Mouse (Mus musculus): ENCODE results near the gene Adgrd1.
"Not testable (repeated sequence)": the region's sequence is repeated elsewhere in the genome, so short reads cannot be mapped to it uniquely, and the experiment has no call there.

Adgrd1 gene

DNA sequence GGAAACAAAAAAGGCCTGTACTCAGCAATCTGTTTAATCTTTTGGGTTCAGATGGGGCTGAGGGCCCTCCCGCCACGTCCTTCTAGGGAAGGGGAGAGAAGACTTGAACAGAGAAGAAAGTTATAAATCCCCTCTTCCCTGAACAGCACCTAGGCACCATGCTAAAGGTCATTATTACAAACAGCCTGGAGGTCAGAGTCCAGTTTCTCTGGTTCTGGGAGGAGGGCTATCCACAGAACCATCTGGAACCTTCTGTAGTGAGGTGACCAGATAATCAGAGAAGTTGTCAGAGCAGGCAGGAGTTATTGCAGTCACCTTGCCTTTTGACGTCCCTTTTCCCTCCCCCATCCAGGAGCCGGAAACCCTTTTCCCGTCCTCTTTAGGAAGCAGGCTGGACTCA lies 2.3 kb upstream of the Adgrd1 start:
- no peak for DNase-seq

DNA sequence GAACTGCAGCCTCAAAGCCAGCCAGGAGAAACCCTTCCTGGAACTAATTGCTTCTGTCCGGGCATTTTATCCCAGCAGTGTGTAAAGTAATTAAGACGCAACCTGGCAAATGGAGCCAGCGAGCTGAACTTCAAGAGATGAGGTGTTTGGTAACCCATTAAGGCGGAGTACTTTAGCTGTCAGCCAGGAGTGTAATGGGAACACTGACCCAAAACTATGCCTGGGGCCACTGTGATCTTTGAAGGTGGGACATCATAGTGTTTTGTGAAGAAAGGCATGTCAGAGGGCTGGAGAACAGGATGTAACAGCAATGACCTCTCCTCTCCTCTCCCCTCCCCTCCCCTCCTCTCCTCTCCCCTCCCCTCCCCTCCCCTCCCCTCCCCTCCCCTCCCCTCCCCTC lies 7.5 kb downstream of the Adgrd1 start:
- no peak for DNase-seq

DNA sequence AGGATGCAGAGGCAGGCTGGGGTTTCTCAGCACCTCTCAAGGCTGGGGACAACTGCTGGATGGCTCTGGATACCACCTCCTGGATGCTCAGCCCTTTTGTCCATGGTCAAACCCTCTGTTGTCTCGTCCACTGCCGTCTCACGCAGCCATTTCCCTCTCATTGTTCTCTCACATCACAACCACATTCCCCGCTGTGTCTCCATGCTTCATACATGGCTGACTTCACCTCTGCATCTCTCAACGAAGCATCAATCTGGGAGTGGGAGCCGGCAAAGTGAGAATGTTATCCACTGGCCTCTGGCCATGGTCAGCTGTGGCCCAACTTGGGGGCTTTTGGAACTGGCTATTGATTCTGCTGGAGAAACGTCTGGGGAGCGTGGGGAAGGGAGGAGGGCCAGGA lies 15.2 kb downstream of the Adgrd1 start:
- no peak for DNase-seq

DNA sequence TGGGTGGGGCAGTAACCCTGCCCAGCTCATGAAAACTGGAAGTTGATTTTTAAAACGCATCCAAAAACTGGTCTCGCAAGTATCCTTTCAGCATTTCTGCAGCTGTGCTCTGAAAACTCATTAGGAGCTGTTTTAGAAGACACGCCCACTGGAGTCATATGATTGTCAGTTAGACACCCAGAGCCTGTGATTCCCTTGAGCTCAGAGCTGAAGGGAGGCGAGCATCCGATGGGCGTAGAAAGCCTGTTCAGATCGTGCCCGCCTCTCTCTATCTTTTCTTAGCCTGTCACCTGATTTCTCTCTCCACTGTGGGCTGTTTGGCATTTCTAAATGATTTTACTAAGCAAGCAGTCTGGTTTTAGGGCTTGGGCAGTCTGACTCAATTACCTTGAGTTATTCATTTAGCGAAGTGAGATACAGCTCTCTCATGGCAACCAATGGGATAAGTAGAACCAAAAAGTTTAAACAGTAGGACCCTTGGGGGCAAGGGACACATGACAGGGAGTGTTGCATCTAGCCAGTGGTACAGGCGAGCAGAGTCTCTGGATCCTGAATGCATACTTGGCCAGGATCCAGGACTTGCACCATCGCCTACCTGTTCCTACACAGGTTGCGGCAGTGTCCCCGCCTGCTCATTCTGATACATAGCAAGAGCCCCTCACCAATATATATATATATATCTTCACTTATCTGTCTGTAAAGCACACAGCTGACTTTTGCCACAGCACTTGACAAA lies 17.4 kb downstream of the Adgrd1 start:
- no peak for DNase-seq

DNA sequence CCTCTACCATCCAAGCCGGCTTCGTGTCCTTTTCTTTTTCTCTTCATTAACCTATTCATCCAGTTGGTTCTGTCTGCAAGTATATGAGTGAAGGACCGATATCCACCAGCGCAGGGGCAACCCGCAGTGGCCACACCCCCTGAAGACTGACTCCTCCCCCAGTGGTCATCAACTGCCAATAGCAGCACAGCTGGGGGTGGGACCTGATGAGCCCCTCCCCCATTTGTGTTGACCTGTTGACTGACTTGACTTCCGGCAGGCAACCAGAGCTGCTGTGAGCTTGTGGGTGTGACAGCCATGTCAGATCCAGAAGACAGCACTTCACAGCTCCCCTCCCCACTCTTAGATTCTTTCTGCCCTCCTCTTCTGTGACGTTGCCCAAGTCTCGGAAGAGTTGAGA lies 19.7 kb downstream of the Adgrd1 start:
- DNase-seq: no peak

DNA sequence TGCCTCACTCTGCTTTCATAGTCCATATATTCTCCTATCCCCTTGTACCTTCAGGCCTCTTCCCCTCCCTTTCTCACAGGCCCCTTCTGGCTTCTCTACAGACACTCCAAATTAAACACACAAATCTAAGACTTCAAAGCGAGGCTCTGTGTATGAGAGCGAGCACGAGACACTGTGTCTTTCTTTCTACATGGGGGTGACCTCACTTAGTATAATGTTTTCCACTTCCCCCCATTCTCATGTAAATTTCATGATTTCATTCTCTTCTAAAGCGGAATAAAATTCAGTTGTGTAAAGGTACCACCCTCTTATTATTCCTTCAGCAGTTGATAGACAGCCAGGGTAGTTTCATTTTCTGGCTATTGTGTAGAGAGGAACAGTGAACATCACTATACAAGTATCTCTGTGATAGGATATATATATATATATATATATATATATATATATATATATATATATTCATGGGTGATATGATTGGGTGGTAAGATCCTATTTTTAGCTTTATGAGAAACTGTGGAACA lies 21.1 kb downstream of the Adgrd1 start:
- DNase-seq: no peak

DNA sequence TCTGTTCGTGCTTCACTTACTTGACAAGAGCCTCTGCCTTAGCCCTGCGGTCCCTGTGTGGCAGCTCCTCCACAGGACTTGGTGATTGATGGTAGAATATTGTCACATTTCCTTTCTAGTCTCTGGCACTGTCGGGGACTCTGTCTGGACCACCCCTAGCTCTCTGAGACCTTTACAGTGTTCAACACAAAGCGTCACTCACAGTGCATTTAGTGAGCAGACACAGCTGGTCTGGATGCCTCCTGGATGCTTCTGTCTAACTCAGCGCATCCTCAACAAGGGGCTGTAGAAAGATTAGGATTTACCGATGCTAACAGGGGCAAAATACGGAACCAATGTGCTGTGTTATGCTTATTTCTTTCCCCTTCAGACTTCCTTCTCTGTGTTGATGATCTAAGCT lies 22.0 kb downstream of the Adgrd1 start:
- DNase-seq: no peak

DNA sequence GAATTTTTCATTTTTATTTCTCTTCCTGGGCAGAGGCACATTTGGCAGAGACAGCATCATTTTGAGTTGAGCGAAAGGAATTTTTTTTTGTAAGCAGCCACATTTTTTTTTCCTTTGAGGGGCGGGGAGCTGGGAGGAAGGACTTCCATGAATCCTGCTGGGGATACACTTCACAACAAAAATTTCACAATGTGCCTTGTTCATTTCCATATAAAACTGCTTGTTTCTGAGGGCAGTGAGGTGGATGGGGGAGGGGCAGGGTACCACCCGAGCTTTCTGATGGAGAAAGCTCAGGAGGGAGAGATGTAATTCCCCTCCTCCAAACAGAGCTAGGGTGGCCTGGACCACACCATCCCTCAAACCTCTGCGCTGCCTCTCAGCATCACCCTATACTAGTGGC lies 22.6 kb downstream of the Adgrd1 start:
- no peak for DNase-seq

DNA sequence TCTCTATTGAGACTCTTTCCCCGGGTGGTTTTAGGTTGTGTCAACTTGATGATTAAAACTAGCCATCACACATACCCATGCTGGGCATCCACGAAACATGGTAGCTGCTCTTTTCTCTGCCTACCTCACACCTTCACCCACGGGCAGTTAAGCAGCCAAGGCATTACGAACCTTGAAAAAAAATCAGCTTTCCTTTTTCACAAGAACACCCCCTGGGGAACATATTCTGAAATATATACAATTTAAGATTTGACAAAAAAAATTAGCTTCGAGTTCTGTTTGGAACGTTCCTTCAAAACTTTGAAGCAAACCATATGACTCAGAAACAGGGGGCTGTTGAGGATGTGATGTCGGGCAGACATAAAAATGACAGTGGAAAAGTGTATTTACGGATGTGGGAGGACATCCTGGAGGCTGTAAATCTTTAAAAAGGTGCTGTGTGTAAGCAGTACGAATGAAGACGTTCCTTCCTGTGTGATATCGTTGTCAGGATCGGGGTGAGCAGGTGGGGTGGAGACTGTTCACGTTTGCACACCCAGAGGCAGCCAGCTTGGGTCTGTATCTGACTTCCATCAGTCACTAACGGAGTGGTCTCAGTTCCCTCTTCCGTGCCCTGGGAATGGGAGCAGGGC lies 25.2 kb downstream of the Adgrd1 start:
- DNase-seq: no peak

DNA sequence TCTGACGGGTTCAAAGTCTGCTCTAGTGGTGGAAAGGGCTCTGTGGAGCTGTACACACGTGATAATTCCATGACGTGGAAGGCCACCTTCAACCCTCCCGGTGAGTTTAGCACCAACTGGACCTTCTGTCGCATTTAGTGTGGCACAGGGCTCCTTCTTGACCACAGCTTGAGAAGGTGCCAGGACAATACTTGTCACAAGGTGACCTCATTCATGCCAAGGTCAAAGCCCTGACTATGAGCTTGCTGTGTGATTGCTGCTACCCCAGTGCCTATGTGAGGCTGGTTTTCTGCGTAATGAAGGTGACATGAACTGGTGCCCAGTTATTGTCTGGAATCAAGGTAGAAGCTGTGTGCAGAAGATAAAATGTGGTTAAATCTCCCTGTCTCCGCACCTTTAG lies 25.9 kb downstream of the Adgrd1 start:
- no peak for DNase-seq

DNA sequence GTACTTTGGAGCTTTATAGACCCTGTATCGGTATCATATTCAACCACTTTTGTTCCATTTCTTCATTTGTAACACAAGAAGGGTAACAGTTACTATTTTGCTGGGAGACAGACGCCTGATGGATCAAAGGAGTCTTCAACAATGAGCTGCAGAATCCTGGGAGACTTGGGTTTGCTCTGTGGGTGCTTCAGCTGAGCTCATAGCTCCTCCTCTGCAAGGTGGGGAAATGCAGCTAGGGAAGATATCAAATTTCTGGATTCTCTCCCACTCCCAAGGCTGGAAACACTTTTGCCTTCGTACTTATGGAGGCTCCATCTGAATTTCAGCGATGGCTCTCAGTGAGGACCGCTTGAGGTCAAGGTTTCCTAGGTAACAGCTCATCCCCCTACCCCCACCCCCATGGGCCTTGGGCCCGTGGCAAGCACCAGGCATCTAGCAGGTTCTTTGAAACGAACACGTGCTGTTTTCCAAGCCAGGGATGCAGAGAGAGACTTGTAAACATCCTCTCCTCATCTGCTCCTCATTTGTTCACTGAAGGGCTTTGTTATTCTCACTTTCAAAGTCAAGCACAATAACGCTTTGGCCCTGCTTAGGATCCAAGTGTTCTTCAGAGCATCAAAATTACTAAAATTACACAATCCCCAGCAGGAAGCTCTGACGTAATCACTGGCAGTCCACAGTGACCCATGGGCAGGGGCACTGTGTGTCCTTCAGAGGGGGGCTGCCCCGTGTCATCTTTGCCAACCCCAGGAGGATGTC lies 27.7 kb downstream of the Adgrd1 start:
- no peak for DNase-seq

DNA sequence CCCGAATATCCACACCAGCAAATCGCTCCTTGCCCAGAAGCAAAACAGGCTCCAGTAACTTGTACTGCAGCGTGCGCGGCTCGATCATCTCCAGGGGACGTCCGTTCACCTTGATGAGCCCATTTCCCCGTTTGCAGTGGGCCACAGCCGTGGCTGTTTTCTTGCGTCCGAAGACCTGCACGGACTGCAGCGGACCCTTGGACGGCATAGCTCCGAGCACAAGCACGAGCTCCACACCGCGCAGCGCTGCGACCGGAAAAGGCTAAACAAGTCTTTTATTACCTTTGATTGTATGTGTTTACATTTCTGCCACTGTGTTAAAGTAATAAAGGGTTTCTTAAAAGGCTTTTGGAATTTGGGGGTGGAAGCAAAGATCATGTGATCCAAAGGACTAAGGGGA lies 31.8 kb downstream of the Adgrd1 start:
- DNase-seq: not testable (repeated sequence)

DNA sequence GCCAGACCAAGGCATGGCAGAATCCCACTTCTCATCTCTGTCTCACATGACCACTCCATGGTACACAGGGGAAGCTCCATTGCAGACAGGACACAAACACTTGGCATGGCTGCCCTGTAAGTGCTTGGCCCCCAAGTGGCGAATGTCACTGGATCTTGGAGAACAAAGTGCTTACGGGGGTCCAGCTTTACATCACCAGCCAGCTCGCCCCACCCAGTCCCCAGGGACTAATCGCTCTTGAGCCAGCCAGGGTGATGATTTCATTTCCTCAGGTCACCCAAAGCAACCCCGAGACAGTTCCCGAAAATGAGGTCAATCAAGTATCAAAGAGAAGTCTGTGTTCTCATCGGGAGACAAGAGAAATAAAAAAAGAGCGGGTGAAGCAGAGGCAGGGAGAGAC lies 33.8 kb downstream of the Adgrd1 start:
- DNase-seq: no peak

DNA sequence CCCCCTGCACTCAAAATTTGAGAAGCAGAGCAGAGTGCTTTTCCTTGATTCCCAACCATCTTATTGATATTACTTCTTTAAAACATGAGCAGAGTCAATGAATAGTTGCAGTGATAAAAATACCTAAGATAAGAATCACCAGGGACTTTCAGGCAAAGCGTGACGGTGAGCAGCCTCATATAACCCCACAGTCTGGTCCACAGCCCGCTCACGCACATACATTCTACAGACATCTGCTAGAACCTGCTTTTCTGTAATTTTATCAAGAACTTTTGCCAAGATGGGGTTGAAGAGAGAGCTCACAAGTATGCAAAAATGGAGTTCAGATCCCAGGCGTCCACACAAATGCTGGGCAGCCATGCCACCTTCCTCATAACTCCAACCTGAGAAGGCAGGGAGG lies 40.9 kb downstream of the Adgrd1 start:
- DNase-seq: no peak

DNA sequence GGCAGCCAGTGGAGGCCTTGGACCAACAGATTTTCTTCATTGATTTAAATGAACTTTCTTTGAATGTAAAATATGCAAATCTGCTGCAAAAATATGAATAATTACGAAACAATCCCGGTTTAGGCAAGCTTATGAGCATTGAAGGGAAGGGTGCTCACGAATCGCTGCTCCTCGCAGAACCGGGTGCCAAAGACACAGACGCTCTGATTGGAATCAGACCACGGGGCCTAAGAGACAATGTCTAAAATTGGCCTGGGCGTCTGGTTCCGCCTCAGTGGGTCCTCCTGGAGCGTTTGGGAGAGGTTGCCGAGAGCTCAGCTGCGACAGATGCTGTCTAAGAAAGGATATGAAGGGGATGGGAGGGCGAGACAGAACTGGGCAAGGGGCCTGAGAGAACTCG lies 42.0 kb downstream of the Adgrd1 start:
- peak; percentile 28 to 32 for DNase-seq

DNA sequence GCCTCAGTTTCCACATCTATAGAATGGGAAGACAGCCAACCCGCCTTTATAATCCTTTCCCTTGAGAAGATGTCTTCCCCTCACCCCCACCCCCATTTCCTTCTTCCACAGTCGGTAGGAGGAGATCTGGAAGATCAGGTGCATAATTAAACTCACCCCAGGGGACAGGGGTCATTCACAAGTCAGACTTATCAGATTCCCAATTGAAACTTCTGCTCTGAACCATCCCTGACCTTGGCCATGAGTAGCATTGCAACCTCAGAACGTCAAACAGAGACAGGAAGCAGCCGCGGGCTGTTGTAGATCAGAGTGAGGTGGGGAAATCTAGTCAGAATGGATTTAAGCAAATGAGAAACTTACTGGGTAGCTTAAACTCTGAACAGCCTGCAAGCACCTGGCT lies 46.3 kb downstream of the Adgrd1 start:
- no peak for DNase-seq

DNA sequence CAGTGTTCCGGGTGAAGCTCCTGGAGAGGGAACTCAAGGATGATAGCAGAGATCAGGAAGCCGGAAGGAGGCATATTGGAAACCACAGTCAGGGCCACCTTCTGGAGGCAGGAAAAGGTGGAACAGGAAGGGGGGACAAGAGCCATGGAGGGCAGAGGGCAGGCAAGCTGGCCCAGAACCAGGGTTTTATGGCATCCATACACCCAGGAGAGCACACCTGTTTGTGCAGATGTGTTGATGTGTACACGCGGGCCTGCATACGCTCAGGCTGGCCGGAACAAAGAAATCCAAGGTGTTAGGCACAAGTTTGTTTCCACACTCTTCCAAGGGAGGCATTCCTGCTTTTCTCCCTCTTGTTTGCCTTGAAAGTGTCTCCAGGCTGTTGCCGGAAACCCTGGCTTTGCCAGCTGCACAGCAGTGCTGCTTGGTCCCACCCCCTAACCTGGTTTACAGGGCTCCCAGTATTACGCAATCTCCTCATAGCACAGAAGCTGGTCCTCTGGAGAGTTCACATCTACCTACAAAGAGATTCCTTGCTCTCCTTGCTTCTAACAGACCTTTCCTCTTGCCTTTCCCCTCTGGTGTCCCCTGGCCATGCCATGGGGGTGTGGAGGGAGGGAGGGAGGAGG lies 48.9 kb downstream of the Adgrd1 start:
- no peak for DNase-seq

DNA sequence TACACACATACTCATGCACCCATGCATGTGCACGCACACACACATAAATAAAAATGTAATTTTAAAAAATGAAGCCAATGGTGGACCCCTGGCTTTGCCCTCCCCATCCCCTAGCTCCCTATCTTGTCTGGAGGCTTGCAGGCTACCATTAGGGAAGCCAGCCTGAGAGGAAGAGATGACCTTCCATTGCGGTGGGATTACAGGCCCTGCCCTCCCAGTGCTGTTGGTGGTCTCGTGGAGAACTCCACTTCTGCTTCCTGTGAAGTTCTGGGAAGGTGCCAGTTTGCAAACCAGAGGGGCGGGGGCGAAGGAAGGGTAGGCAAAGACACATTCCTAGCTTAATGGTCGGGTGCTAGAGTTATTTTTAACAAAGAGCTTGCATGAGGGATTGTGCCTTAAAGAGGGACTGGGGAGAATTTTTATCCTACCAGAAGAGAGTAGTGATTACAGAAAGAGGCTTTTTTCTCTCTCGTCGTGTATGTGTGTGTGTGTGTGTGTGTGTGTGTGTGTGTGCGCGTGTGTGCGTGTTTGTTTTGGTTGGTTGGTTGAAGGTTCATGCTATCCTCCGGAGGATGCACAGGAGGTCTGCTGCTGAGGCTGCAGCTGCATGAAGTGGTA lies 50.5 kb downstream of the Adgrd1 start:
- DNase-seq: no peak

DNA sequence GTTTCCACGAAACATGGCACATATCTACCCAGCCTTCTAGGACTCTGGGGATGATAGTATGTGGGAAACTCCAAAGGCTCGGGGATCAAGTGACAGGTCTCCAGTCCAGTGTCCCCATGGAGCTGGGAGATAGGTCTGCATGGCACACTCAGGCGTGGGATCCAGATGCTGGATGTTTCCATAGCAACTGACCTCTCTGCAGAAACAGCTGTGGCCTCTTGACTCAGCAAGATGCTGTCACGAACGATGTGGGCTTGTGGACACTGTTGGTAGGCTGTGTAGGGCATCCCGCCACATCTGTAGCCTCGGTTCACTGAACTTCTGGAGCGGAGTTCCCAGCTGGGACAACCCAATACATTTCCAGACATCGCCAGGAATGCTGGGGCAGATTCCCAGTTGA lies 51.9 kb downstream of the Adgrd1 start:
- no peak for DNase-seq

DNA sequence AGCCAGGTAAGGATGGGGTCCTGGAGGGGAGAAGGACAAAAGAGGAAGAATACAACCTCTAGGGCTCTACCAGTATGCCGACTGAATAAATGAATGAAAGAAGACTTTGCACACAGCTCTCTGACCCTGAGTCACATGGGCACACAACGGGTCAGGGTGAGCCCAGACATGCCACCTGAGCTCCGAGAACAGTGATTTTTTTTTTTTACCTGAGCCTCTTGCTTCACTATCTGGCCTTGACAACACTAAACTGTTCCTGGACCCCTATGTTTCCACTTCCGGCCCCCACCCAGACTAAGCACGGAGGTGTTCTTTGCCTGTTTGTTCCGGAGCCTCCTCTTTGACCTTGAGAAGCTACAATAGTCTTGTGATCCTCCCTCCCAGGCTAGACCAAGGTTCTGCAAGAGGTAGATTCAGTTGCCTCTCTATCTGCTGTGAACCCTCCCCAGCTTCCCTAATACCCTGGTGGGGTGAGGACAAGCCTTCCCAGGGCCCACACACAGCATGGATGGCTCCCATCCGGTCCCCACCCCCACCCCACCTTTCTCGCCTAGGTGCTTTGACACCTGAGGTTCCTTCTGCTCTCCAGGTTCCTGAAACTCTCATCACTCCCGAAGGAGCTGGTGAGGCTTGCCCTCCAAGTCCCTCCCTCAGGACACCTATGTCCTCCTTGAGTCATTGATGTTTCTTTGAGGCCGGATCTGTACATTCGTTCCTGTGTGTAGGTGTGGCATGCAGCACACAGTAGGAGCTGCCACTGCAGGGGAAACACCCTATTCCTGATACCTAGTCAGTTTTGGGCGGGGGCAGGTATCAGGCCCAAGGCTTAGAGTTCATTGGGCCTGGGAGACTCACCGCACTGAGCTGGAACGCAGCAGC lies 58.7 kb downstream of the Adgrd1 start:
- no peak for DNase-seq

DNA sequence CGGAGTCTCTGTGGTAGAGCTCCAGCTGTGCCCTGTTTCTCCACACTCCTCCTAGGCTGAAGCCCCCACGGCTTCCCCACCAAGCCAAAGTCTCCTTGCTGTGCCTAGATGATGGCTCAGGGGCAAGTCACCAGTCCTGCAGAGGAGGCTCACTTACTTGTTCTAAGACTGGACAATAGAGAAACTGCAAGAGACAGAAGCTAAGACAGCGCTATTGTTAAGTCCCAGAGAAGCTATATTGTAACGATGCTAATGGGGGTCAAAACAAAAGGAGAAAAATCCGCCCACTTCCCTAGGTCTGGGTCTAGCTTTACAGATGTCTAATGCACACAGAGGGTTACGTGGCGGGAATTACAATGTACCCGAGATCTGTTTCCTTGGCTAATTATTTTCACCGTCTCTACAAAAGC lies 59.4 kb downstream of the Adgrd1 start:
- DNase-seq: no peak

Data from cerebellum, postnatal 25 days (tissue).